Mouse (Mus musculus): ENCODE results near the gene Mrpl50. TPM values are rescaled to one million over a fixed set of nuclear protein-coding genes. Genes with fewer than 3 reads are reported as not detected.
A peak's percentile ranks its signal among the peaks of the same experiment; 100 is the strongest.
"Not testable (repeated sequence)": the region's sequence is repeated elsewhere in the genome, so short reads cannot be mapped to it uniquely, and the experiment has no call there.

The Mrpl50 gene
- polyA plus RNA-seq, 1 experiment from 2014 or later, result 61.3 TPM

- no peaks in the 10 kb centered on the region for H3K27me3 ChIP-seq
- no peak overlapping the region for H3K4me2 ChIP-seq
- no peak overlapping the region for H3K9ac ChIP-seq
- ATAC-seq (replicated peaks; ENCODE audit: insufficient number of reproducible peaks, insufficient read depth, low FRiP score, low read depth), result no peak
- WGBS, result 40% methylated on average over 3 of the region's 3 CpGs
- H3K27ac ChIP-seq, result no peak overlapping the region
- peaks cover 10% of the 10 kb centered on the region for H3K4me1 ChIP-seq (replicated peaks)
- no peaks in the 10 kb centered on the region for H3K36me3 ChIP-seq
- no peaks in the 10 kb centered on the region for H3K9me3 ChIP-seq (replicated peaks)
- no peak overlapping the region for H3K4me3 ChIP-seq
Observed at GRCm38 (mm10) chr4:49540966-49541365, 20.1 kb upstream of the Mrpl50 start.

GRCm38 (mm10) chr4:49539665-49540064 lies 18.8 kb upstream of the Mrpl50 start:
- no peaks in the 10 kb centered on the region for H3K9me3 ChIP-seq (replicated peaks)
- ATAC-seq (replicated peaks; ENCODE audit: insufficient number of reproducible peaks, insufficient read depth, low FRiP score, low read depth), result peak; percentile 67
- 22% methylated on average over 6 of the region's 6 CpGs for WGBS

GRCm38 (mm10) chr4:49536671-49537070 lies 15.8 kb upstream of the Mrpl50 start:
- Histone ChIP-seq H3K36me3 (no peaks in the 10 kb centered on the region), H3K4me2 (no peak overlapping the region), H3K27me3 (no peaks in the 10 kb centered on the region), H3K27ac (no peak overlapping the region), H3K9me3 (replicated peaks) (no peaks in the 10 kb centered on the region), H3K4me1 (replicated peaks) (peaks cover 10% of the 10 kb centered on the region), H3K9ac (no peak overlapping the region), H3K4me3 (no peak overlapping the region)
- ATAC-seq (replicated peaks; ENCODE audit: insufficient number of reproducible peaks, insufficient read depth, low FRiP score, low read depth), result no peak
- 77% methylated on average over 4 of the region's 4 CpGs for WGBS

More at GRCm38 (mm10) chr4:49539665-49540064, 18.8 kb upstream of the Mrpl50 start:
- no peak overlapping the region for H3K9ac ChIP-seq
- no peak overlapping the region for H3K4me3 ChIP-seq
- peaks cover 10% of the 10 kb centered on the region for H3K4me1 ChIP-seq (replicated peaks)
- no peak overlapping the region for H3K4me2 ChIP-seq
- H3K36me3 ChIP-seq, result no peaks in the 10 kb centered on the region
- H3K27me3 ChIP-seq, result no peaks in the 10 kb centered on the region
- no peak overlapping the region for H3K27ac ChIP-seq

- no peaks in the 10 kb centered on the region for H3K9me3 ChIP-seq (replicated peaks)
- H3K27me3 ChIP-seq, result no peaks in the 10 kb centered on the region
- peaks cover 5% of the 10 kb centered on the region for H3K36me3 ChIP-seq
- peaks cover 7% of the 10 kb centered on the region for H3K4me1 ChIP-seq (replicated peaks)
- H3K4me3 ChIP-seq, result no peak overlapping the region
- H3K4me2 ChIP-seq, result no peak overlapping the region
- no peak for ATAC-seq (replicated peaks; ENCODE audit: insufficient number of reproducible peaks, insufficient read depth, low FRiP score, low read depth)
- H3K27ac ChIP-seq, result no peak overlapping the region
- 88% methylated on average over 4 of the region's 4 CpGs for WGBS
- H3K9ac ChIP-seq, result no peak overlapping the region
Observed at GRCm38 (mm10) chr4:49535675-49536294, 14.9 kb upstream of the Mrpl50 start.

- Histone ChIP-seq H3K27ac (no peak overlapping the region), H3K9ac (no peak overlapping the region), H3K36me3 (peaks cover 12% of the 10 kb centered on the region), H3K27me3 (no peaks in the 10 kb centered on the region), H3K4me1 (replicated peaks) (peaks cover 4% of the 10 kb centered on the region), H3K4me3 (no peak overlapping the region), H3K9me3 (replicated peaks) (peaks cover 7% of the 10 kb centered on the region), H3K4me2 (no peak overlapping the region)
- 85% methylated on average over 3 of the region's 3 CpGs for WGBS
- no peak for ATAC-seq (replicated peaks; ENCODE audit: insufficient number of reproducible peaks, insufficient read depth, low FRiP score, low read depth)
Observed at GRCm38 (mm10) chr4:49535036-49535435, 14.1 kb upstream of the Mrpl50 start.

- H3K4me3 ChIP-seq, result peak overlapping the region; percentile 72
- no peak overlapping the region for H3K9ac ChIP-seq
- peak overlapping the region; percentile 72 for H3K4me2 ChIP-seq
- H3K4me1 ChIP-seq (replicated peaks), result peaks cover 17% of the 10 kb centered on the region
- H3K27ac ChIP-seq, result no peak overlapping the region
- no peaks in the 10 kb centered on the region for H3K9me3 ChIP-seq (replicated peaks)
- no peak for ATAC-seq (replicated peaks; ENCODE audit: insufficient number of reproducible peaks, insufficient read depth, low FRiP score, low read depth)
- H3K27me3 ChIP-seq, result no peaks in the 10 kb centered on the region
- 55% methylated on average over 9 of the region's 9 CpGs for WGBS
- peaks cover 22% of the 10 kb centered on the region; the same call in 1 of the 2 replicates for H3K36me3 ChIP-seq
Observed at GRCm38 (mm10) chr4:49522576-49522975, 1.7 kb upstream of the Mrpl50 start.

- H3K9ac ChIP-seq, result peak overlapping the region; percentile 77
- WGBS, result under 1% methylated on average over 17 of the region's 17 CpGs
- H3K36me3 ChIP-seq, result peaks cover 19% of the 10 kb centered on the region; the same call in 1 of the 2 replicates
- no peaks in the 10 kb centered on the region for H3K27me3 ChIP-seq
- no peaks in the 10 kb centered on the region for H3K9me3 ChIP-seq (replicated peaks)
- H3K27ac ChIP-seq, result peak overlapping the region; percentile 26
- ATAC-seq (replicated peaks; ENCODE audit: insufficient number of reproducible peaks, insufficient read depth, low FRiP score, low read depth), result peak; percentile 68; the same call in 1 of the 2 replicates
- peak overlapping the region; percentile 72 for H3K4me3 ChIP-seq
- peaks cover 17% of the 10 kb centered on the region for H3K4me1 ChIP-seq (replicated peaks)
- H3K4me2 ChIP-seq, result peak overlapping the region; percentile 72
Observed at GRCm38 (mm10) chr4:49521346-49521745, 453 bp upstream of the Mrpl50 start.

GRCm38 (mm10) chr4:49519476-49519875 lies 1.4 kb downstream of the Mrpl50 start:
- Histone ChIP-seq H3K4me3 (no peak overlapping the region), H3K4me1 (replicated peaks) (peaks cover 17% of the 10 kb centered on the region), H3K4me2 (peak overlapping the region; percentile 62; the same call in 1 of the 2 replicates), H3K9ac (no peak overlapping the region), H3K9me3 (replicated peaks) (no peaks in the 10 kb centered on the region), H3K36me3 (peaks cover 5% of the 10 kb centered on the region; the same call in 1 of the 2 replicates), H3K27ac (no peak overlapping the region), H3K27me3 (no peaks in the 10 kb centered on the region)
- no peak for ATAC-seq (replicated peaks; ENCODE audit: insufficient number of reproducible peaks, insufficient read depth, low FRiP score, low read depth)
- 77% methylated on average over 5 of the region's 5 CpGs for WGBS

GRCm38 (mm10) chr4:49514441-49514840 lies 6.5 kb downstream of the Mrpl50 start:
- H3K4me1 ChIP-seq (replicated peaks), result peaks cover 2% of the 10 kb centered on the region
- peaks cover 19% of the 10 kb centered on the region for H3K36me3 ChIP-seq
- H3K4me3 ChIP-seq, result no peak overlapping the region
- 96% methylated on average over 6 of the region's 6 CpGs for WGBS
- H3K4me2 ChIP-seq, result no peak overlapping the region
- H3K27me3 ChIP-seq, result no peaks in the 10 kb centered on the region
- H3K9me3 ChIP-seq (replicated peaks), result no peaks in the 10 kb centered on the region
- no peak for ATAC-seq (replicated peaks; ENCODE audit: insufficient number of reproducible peaks, insufficient read depth, low FRiP score, low read depth)
- H3K9ac ChIP-seq, result no peak overlapping the region
- H3K27ac ChIP-seq, result no peak overlapping the region

GRCm38 (mm10) chr4:49512636-49513035 lies 8.3 kb downstream of the Mrpl50 start:
- Histone ChIP-seq H3K4me2 (no peak overlapping the region), H3K36me3 (peaks cover 19% of the 10 kb centered on the region), H3K4me3 (no peak overlapping the region), H3K27ac (no peak overlapping the region), H3K9me3 (replicated peaks) (no peaks in the 10 kb centered on the region), H3K9ac (no peak overlapping the region), H3K27me3 (no peaks in the 10 kb centered on the region), H3K4me1 (replicated peaks) (no peaks in the 10 kb centered on the region)
- ATAC-seq (replicated peaks; ENCODE audit: insufficient number of reproducible peaks, insufficient read depth, low FRiP score, low read depth), result no peak
- WGBS, result 93% methylated on average over 4 of the region's 4 CpGs

GRCm38 (mm10) chr4:49510236-49510835 lies 10.6 kb downstream of the Mrpl50 start:
- H3K4me1 ChIP-seq (replicated peaks); H3K9me3 ChIP-seq (replicated peaks); H3K27me3 ChIP-seq; H3K27ac ChIP-seq; ATAC-seq (replicated peaks; ENCODE audit: insufficient number of reproducible peaks, insufficient read depth, low FRiP score, low read depth); H3K4me2 ChIP-seq; H3K9ac ChIP-seq; H3K4me3 ChIP-seq: not testable (repeated sequence)
- 84% methylated on average over 1 of the region's 1 CpGs for WGBS
- peaks cover 19% of the 10 kb centered on the region for H3K36me3 ChIP-seq

- 89% methylated on average over 2 of the region's 2 CpGs for WGBS
- no peak overlapping the region for H3K27ac ChIP-seq
- no peaks in the 10 kb centered on the region for H3K27me3 ChIP-seq
- H3K9me3 ChIP-seq (replicated peaks), result no peaks in the 10 kb centered on the region
- H3K4me2 ChIP-seq, result no peak overlapping the region
- H3K4me3 ChIP-seq, result no peak overlapping the region
- H3K9ac ChIP-seq, result no peak overlapping the region
- ATAC-seq (replicated peaks; ENCODE audit: insufficient number of reproducible peaks, insufficient read depth, low FRiP score, low read depth), result no peak
- peaks cover 16% of the 10 kb centered on the region for H3K36me3 ChIP-seq
- no peaks in the 10 kb centered on the region for H3K4me1 ChIP-seq (replicated peaks)
Observed at GRCm38 (mm10) chr4:49509183-49509582, 11.7 kb downstream of the Mrpl50 start.

All from heart, embryonic 15.5 days (tissue).